Mouse (Mus musculus) heart, embryonic 14.5 days (tissue): ENCODE measurements at regions not wholly inside any gene's neighbourhood (a gene's known extent, or its start where the extent isn't known, plus 50 kb on each side); places are given as distances from the start of the nearest gene placed in this dataset.

Source experiments
- ATAC-seq: fragments of 200-750 bp; cut with Nextera tagmentation; 2 replicates; pipeline ENCODE4 v1.8.0; 2017; ENCODE audit warnings: low read depth, moderate TSS enrichment; ENCODE audit not compliant: insufficient number of reproducible peaks, insufficient read depth, low FRiP score
- H3K27ac ChIP-seq, 2 experiments: fragments of 200-500 bp in 1 of 2; fragments of 300-500 bp in 1 of 2; sonication (generic) in 1 of 2; replicated peaks in 1 of 2; 2 replicates each; pipeline ENCODE4 v1.5.1; 2012 to 2014; ENCODE audit warnings: low read depth in 2 of 2, low read length in 2 of 2, control low read depth in 1 of 2, mild to moderate bottlenecking in 1 of 2, mixed read lengths in 1 of 2; ENCODE audit not compliant: control insufficient read depth in 1 of 2, insufficient read depth in 1 of 2
- H3K27me3 ChIP-seq: fragments of 300-500 bp; sonication (generic); 2 replicates; pipeline ENCODE4 v1.6.1; 2014; ENCODE audit warnings: mild to moderate bottlenecking, low read length, control low read depth; ENCODE audit not compliant: control insufficient read depth, insufficient read depth
- H3K36me3 ChIP-seq: fragments of 300-500 bp; sonication (generic); 2 replicates; pipeline ENCODE4 v1.6.1; 2014; ENCODE audit warnings: mild to moderate bottlenecking, control low read depth, low read length, mixed read lengths; ENCODE audit not compliant: control insufficient read depth, insufficient read depth
- H3K4me1 ChIP-seq, 2 experiments: fragments of 200-500 bp in 1 of 2; fragments of 300-500 bp in 1 of 2; sonication (generic) in 1 of 2; 2 replicates each; pipeline ENCODE4 v1.6.1; 2012 to 2014; ENCODE audit warnings: low read length in 2 of 2, control low read depth in 1 of 2, mixed read lengths in 1 of 2; ENCODE audit not compliant: control insufficient read depth in 2 of 2, insufficient read depth in 2 of 2
- H3K4me2 ChIP-seq: fragments of 300-500 bp; sonication (generic); 2 replicates; pipeline ENCODE4 v1.6.1; 2014; ENCODE audit warnings: mild to moderate bottlenecking, low read length
- H3K4me3 ChIP-seq, 2 experiments: fragments of 200-500 bp in 1 of 2; fragments of 300-500 bp in 1 of 2; sonication (generic) in 1 of 2; 2 replicates each; pipeline ENCODE4 v1.5.1; 2012 to 2014; ENCODE audit warnings: low read length in 2 of 2, mild to moderate bottlenecking in 2 of 2, control low read depth in 1 of 2, low read depth in 1 of 2, moderate library complexity in 1 of 2; ENCODE audit not compliant: control insufficient read depth in 1 of 2, insufficient read depth in 1 of 2
- H3K9ac ChIP-seq: fragments of 300-500 bp; sonication (generic); 2 replicates; pipeline ENCODE4 v1.6.1; 2014; ENCODE audit warnings: mild to moderate bottlenecking, low read length
- H3K9me3 ChIP-seq: fragments of 300-500 bp; sonication (generic); 2 replicates; pipeline ENCODE4 v1.6.1; 2016; ENCODE audit warnings: low read length, control low read depth; ENCODE audit not compliant: control insufficient read depth
- WGBS: fragments of 180-500 bp; shearing (Covaris S2); extraction: QIAGEN DNeasy Blood & Tissue Kit; methylation state at CpG from one replicate; pipeline ENCODE4 v1.1.7; 2014; 5-methylcytosine and 5-hydroxymethylcytosine counted together

DNA sequence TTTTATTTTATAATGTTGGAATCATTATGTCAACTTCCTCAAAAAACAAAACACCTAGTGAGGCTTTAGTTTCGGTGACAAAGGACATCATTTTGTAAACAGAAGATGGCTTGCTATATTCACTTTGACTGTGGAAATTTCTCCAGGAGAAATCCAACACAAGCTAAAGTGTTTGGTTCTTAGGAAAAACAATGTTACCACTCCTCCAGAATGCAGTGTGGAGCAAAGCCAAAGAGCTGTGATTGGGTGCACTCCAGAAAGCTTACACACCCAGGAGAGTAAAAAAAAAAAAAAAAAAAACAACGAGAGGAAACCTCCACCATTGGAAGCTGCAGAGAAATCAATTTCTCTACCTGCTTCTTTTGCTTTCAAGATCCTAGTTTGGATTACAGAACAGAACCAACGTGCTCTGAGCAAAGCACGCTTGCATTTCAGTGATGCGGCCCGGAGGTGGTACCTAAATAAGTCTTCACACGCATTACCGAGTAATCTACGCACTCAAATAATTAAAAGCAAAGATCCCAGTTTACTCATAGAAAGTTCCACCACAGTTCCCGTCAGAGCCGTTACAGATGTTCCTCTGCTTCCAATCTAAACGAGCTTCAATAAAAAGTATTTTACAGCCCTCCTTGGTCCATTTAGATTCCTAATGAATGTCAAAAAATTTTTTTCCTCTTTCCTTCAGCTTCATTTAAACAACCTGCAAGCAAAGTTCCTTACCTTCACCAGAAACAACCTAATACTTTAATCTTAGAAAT lies 199.5 kb upstream of the Gk2 start:
- H3K4me1 ChIP-seq: no peaks in the 10 kb centered on the region
- no peak overlapping the region for H3K9ac ChIP-seq
- H3K36me3 ChIP-seq: no peaks in the 10 kb centered on the region
- 80% methylated on average over 12 of the region's 12 CpGs for WGBS
- H3K4me3 ChIP-seq: no peak overlapping the region
- H3K9me3 ChIP-seq: no peaks in the 10 kb centered on the region
- no peak overlapping the region for H3K4me2 ChIP-seq
- no peaks in the 10 kb centered on the region for H3K27me3 ChIP-seq
- ATAC-seq: no peak
- no peak overlapping the region for H3K27ac ChIP-seq

DNA sequence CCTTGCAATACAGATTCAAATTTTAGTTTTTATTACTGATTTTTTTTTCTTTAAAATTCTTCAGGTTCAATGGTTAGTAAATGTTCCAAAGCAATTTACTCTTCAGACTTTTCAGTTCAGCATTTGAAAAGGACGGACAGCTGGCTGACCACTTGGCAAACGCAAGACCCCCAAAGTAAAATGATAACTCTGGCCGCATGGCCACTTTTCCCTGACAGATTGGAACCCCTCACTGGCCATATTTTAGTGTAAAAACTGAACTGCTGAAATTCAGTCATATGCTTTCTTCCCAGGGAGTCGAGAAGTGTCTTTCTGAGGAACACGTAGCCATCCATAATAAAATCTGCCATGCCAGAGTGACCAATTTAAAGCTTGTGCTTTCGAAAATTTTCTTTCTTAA lies 198.4 kb upstream of the Gk2 start:
- H3K4me3 ChIP-seq: no peak overlapping the region
- WGBS: 87% methylated on average over 6 of the region's 6 CpGs

DNA sequence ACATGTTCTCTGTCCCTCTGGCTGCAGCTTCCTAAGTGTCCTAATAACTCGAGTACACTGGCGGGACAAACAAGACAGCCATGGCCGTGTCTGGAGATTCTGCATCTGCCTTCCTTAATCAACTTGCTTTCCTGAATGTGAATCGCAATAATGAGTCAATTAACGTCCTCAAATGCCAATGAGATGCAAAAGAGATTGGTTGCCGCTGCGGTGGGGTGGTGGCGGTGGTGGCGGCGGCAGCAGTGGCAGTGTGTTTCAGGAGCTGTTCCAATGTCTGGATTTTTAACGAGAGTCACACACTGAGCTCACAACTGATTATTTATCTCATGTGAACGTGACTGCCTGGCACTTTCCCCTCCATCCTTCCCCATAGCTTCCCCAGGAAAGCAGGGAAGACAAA lies 197.6 kb upstream of the Gk2 start:
- H3K27me3 ChIP-seq: no peaks in the 10 kb centered on the region
- no peak overlapping the region for H3K4me2 ChIP-seq
- 59% methylated on average over 12 of the region's 12 CpGs for WGBS
- H3K27ac ChIP-seq: no peak overlapping the region
- ATAC-seq: no peak
- no peaks in the 10 kb centered on the region for H3K36me3 ChIP-seq
- H3K4me3 ChIP-seq: no peak overlapping the region
- no peak overlapping the region for H3K9ac ChIP-seq
- H3K4me1 ChIP-seq: no peaks in the 10 kb centered on the region
- no peaks in the 10 kb centered on the region for H3K9me3 ChIP-seq

More for the DNA sequence above, 198.4 kb upstream of the Gk2 start:
- H3K4me2 ChIP-seq: no peak overlapping the region
- H3K9ac ChIP-seq: no peak overlapping the region
- no peaks in the 10 kb centered on the region for H3K9me3 ChIP-seq
- no peaks in the 10 kb centered on the region for H3K27me3 ChIP-seq
- no peaks in the 10 kb centered on the region for H3K4me1 ChIP-seq
- no peak for ATAC-seq
- H3K27ac ChIP-seq: no peak overlapping the region
- no peaks in the 10 kb centered on the region for H3K36me3 ChIP-seq

GRCm38 (mm10) chr5:97642251-97642650 lies 185.4 kb upstream of the Gk2 start:
- Histone ChIP-seq H3K27me3 (no peaks in the 10 kb centered on the region), H3K27ac (no peak overlapping the region), H3K9ac (no peak overlapping the region), H3K9me3 (no peaks in the 10 kb centered on the region), H3K36me3 (no peaks in the 10 kb centered on the region), H3K4me3 (no peak overlapping the region), H3K4me2 (no peak overlapping the region), H3K4me1 (no peaks in the 10 kb centered on the region)
- no peak for ATAC-seq
- WGBS: 91% methylated on average over 13 of the region's 13 CpGs

- H3K9me3 ChIP-seq: no peaks in the 10 kb centered on the region
- no peak overlapping the region for H3K27ac ChIP-seq
- no peak overlapping the region for H3K9ac ChIP-seq
- ATAC-seq: no peak
- no peak overlapping the region for H3K4me3 ChIP-seq
- H3K4me1 ChIP-seq: no peaks in the 10 kb centered on the region
- 87% methylated on average over 12 of the region's 12 CpGs for WGBS
- no peaks in the 10 kb centered on the region for H3K36me3 ChIP-seq
- no peak overlapping the region for H3K4me2 ChIP-seq
- H3K27me3 ChIP-seq: no peaks in the 10 kb centered on the region
Observed at GRCm38 (mm10) chr5:97641646-97642045, 184.8 kb upstream of the Gk2 start.

GRCm38 (mm10) chr5:97636357-97636756 lies 179.5 kb upstream of the Gk2 start:
- no peak overlapping the region for H3K4me2 ChIP-seq
- H3K4me3 ChIP-seq: no peak overlapping the region
- no peaks in the 10 kb centered on the region for H3K27me3 ChIP-seq
- no peak overlapping the region for H3K9ac ChIP-seq
- no peaks in the 10 kb centered on the region for H3K4me1 ChIP-seq
- H3K36me3 ChIP-seq: no peaks in the 10 kb centered on the region
- ATAC-seq: no peak
- no peaks in the 10 kb centered on the region for H3K9me3 ChIP-seq
- no peak overlapping the region for H3K27ac ChIP-seq
- 76% methylated on average over 7 of the region's 7 CpGs for WGBS

DNA sequence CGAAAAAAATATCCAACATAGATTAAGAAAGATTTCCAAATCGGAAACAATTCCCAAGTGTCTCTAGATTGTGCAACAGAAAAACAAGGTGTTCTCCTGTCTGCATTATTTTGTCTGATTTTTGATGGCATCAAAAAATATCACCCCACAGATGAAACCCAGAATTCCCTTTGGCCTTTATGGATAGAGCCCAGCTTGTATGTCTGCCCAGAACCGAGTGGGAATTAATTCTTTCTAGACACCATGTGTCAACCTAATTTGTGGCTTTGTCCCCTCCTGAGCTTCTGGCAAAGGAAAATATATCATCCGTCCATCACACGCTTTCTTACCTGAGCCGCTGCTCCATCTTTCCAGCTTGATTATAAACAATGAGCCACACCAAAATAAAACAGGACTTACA lies 176.9 kb upstream of the Gk2 start:
- Histone ChIP-seq H3K27me3 (no peaks in the 10 kb centered on the region), H3K4me2 (no peak overlapping the region), H3K4me1 (no peaks in the 10 kb centered on the region), H3K9me3 (no peaks in the 10 kb centered on the region), H3K4me3 (no peak overlapping the region), H3K9ac (no peak overlapping the region), H3K27ac (no peak overlapping the region), H3K36me3 (no peaks in the 10 kb centered on the region)
- 84% methylated on average over 6 of the region's 6 CpGs for WGBS
- no peak for ATAC-seq

- no peaks in the 10 kb centered on the region for H3K36me3 ChIP-seq
- no peaks in the 10 kb centered on the region for H3K9me3 ChIP-seq
- H3K4me1 ChIP-seq: no peaks in the 10 kb centered on the region
- WGBS: 73% methylated on average over 7 of the region's 7 CpGs
- H3K9ac ChIP-seq: no peak overlapping the region
- no peak overlapping the region for H3K27ac ChIP-seq
- no peaks in the 10 kb centered on the region for H3K27me3 ChIP-seq
- ATAC-seq: no peak
- H3K4me3 ChIP-seq: no peak overlapping the region
- H3K4me2 ChIP-seq: no peak overlapping the region
Observed at GRCm38 (mm10) chr5:97632791-97633190, 176.0 kb upstream of the Gk2 start.
